Mouse (Mus musculus): ENCODE measurements at regions not wholly inside any gene's neighbourhood (a gene's known extent, or its start where the extent isn't known, plus 50 kb on each side); places are given as distances from the start of the nearest gene placed in this dataset.

- TF ChIP-seq MAFK (IDR thresholded peaks at IDR 0.05; ENCODE audit: insufficient read depth, low read depth, low read length) (no peak), ZNF384 (IDR thresholded peaks at IDR 0.05; ENCODE audit: low read depth, low read length) (no peak), CHD2 (IDR thresholded peaks at IDR 0.05; ENCODE audit: low read depth, low read length) (no peak), HCFC1 (IDR thresholded peaks at IDR 0.05; ENCODE audit: borderline replicate concordance, insufficient read depth, low read length) (no peak)
Observed at GRCm38 (mm10) chr11:63822847-63823246, 99.2 kb downstream of the Hs3st3b1 start.

All from ES-E14 (cell line).